Mouse (Mus musculus) cerebellum, adult 9-11 months (tissue): ENCODE data around the gene Rcsd1.

ENCODE experiments used
- DNase-seq: peaks from one replicate; pipeline ENCODE4 v3.0.0; 2022

Rcsd1 gene

GRCm38 (mm10) chr1:165709629-165710256, at the start of gene Rcsd1:
TSS of gene Rcsd1 (minus strand) at chr1:165709757.
- no peak for DNase-seq

GRCm38 (mm10) chr1:165755194-165755593, 45.6 kb upstream of the Rcsd1 start:
- DNase-seq: no peak

GRCm38 (mm10) chr1:165754205-165754604, 44.6 kb upstream of the Rcsd1 start:
- DNase-seq: no peak

- DNase-seq: no peak
These were observed 42.3 kb upstream of the Rcsd1 start for GRCm38 (mm10) chr1:165751838-165752237.

- no peak for DNase-seq
These were observed 41.6 kb upstream of the Rcsd1 start for GRCm38 (mm10) chr1:165751142-165751541.

DNA sequence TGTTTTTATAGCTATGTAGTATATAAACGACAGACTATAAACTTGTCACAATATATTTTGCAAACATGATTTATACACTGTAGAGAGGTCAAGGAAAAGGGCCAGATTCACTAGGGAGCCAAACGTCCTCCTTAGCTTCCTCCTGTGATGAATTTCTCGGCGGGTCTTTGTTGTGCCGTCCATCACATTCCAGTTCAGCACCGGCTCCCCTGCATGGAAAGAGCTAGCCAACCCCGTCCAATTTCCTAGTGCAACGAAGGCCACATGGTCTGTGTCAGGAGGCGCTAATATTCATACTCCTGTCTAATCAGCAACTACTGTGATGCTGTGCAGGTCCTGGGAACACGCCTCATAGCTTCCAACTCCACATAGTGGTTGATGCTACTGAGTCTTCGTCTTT, 38.5 kb upstream of the Rcsd1 start:
- no peak for DNase-seq

DNA sequence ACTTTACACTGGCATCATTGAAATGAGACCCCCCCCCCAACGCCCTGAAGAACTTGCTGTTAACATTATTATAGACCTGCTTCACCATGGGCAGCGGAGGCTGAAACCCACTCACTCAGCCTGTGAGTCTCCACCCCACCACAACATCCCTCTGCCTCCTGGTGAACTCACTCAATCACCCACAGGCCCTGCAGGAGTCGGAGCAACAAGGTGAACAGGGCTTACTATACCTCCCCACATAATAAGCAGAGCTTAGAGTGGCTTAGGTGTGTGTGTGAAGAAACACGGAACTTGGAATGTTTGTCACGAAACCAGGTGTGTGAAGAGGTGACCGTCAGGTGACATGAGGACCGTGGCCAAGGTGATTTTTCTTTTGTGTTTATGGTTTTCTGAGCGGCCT, 32.4 kb upstream of the Rcsd1 start:
- no peak for DNase-seq

DNA sequence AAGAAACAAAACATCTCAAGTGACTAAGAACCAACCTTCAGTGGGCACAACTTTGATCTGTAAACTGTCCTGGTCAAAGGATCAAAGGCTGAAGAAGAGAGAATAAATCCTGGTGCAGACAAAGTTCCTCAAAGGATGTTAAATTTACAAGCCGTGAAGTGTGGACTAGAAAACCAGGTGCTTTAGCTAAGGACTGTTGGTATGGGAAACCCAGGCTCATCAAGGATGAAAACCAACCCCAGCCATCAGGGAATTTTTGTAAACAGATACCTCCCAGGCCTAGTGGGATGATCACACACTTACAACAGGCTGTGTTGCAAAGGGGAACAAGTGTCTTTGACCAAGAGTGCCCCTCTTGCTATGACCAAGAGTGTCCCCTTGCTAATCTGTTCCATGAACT, 29.4 kb upstream of the Rcsd1 start:
- DNase-seq: no peak

DNA sequence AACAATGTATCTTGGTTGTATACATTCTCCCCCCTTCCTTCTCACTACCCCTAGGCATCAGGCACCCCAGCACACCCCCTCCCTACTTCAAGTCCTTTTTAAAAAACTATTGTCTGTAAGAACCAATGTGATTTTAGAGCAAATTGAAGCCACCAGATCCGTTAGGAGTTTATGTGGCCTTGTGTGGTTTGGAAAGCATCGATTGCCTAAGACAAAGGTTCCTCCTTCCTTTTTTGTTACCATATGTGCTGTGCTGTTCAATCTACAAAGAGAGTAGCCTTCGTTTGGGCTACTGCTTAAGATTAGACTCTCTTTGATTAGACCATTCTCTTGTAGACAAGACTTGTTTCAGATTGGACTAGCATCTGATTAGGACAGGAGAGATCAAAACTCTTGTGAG, 28.3 kb upstream of the Rcsd1 start:
- DNase-seq: no peak

GRCm38 (mm10) chr1:165737451-165737850, 27.9 kb upstream of the Rcsd1 start:
- no peak for DNase-seq

GRCm38 (mm10) chr1:165735826-165736818, 26.6 kb upstream of the Rcsd1 start:
- peak; percentile 69 for DNase-seq

DNA sequence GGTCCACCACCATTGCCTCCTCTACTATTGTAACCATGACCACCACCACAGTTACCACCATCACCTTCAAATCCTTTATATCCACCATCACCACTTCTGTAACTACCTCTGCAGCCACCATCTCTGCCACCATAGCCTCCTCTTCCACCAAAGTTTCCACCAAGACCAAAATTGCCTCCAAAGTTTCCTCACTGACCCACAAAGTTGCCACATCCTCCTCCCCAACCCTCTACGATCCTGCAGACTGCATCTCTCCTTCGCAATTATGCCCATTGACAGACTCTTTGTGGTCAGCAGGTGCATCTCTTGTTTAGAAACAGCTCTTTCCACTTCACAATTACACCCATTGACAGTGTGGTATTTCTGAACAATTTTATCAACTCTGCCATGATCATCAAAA, 25.3 kb upstream of the Rcsd1 start:
- no peak for DNase-seq

- no peak for DNase-seq
These were observed 22.0 kb upstream of the Rcsd1 start for GRCm38 (mm10) chr1:165731553-165731952.

DNA sequence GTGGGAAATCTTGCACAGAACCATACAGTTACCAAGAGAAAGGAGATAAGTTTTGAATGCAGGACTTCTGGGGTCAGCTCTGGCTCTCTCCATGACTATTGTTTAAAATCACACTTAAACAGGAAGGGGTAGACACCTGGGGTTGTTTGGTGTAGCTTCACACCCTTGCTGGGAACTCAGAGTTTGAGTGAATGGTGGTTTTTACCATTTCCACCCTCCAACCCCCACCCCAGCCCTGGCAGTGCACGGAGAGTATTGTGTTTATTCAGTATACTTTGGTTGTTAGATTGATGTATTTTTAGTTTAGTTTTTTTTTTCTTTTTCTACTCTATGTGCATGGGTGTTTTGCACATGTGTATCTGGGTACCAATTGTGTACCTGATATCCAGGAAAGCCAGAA, 20.6 kb upstream of the Rcsd1 start:
- no peak for DNase-seq

- DNase-seq: no peak
These were observed 18.6 kb upstream of the Rcsd1 start for GRCm38 (mm10) chr1:165728057-165728639.

DNA sequence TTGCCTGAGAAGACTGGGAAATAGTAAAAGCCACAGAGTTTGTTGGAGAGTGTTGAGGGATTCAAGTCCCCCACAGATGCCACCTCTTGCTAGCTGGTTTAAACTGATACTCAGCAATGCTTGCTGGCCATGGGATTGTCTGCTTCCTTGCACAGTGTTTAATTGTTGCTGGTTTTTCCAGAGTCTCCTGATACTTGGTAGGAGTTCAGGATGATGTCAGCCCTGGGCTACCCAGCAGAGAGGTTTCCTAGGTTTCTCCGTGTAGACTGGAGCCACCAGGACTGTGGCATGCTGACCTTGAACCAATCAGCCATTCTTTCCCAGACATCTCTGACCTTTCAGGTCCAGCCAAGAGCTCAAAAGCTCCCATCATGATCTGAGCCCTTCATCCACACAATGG, 17.4 kb upstream of the Rcsd1 start:
- DNase-seq: no peak

- no peak for DNase-seq
These were observed 15.6 kb upstream of the Rcsd1 start for GRCm38 (mm10) chr1:165725039-165725644.

GRCm38 (mm10) chr1:165724219-165725033, 14.9 kb upstream of the Rcsd1 start:
- DNase-seq: no peak

- DNase-seq: no peak
These were observed 13.1 kb upstream of the Rcsd1 start for GRCm38 (mm10) chr1:165722531-165723123.

DNA sequence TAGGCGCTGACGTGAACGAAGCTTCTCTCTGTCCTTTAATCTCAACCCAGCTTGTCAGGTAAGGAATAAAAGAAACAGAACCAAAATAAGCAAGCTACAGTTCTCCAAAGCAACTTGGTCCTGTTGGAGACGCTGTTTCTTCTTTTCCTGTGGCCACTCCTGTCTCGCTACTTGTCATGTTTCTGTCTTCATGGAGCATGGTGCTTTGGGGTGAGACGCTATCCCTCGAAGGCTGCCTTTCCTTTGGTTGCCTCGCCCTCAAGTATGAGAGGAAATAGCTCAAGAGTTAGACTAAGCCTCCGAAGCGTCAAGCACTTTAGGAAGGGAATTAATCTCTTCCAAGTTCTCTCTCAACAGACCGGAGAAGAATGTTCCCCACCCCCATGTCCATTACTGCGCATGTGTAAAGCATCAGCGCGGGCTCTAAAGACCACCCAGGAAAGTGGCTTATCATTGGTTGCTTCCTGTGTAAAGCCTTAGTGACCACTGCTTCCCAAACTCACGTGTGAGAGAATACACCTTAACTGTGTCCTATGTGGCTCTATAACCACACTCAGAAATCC, 9.1 kb upstream of the Rcsd1 start:
- no peak for DNase-seq

- no peak for DNase-seq
These were observed 8.4 kb upstream of the Rcsd1 start for GRCm38 (mm10) chr1:165717711-165718542.
